Mouse (Mus musculus) 3134 (cell line): ENCODE measurements around the gene Fam83f.

Source experiments
- DNase-seq: peaks from one replicate; pipeline ENCODE4 v3.0.0-alpha.2; 2011; ENCODE audit warnings: low spot score; ENCODE audit not compliant: insufficient read length; ENCODE audit errors: extremely low read depth

Gene Fam83f

DNA sequence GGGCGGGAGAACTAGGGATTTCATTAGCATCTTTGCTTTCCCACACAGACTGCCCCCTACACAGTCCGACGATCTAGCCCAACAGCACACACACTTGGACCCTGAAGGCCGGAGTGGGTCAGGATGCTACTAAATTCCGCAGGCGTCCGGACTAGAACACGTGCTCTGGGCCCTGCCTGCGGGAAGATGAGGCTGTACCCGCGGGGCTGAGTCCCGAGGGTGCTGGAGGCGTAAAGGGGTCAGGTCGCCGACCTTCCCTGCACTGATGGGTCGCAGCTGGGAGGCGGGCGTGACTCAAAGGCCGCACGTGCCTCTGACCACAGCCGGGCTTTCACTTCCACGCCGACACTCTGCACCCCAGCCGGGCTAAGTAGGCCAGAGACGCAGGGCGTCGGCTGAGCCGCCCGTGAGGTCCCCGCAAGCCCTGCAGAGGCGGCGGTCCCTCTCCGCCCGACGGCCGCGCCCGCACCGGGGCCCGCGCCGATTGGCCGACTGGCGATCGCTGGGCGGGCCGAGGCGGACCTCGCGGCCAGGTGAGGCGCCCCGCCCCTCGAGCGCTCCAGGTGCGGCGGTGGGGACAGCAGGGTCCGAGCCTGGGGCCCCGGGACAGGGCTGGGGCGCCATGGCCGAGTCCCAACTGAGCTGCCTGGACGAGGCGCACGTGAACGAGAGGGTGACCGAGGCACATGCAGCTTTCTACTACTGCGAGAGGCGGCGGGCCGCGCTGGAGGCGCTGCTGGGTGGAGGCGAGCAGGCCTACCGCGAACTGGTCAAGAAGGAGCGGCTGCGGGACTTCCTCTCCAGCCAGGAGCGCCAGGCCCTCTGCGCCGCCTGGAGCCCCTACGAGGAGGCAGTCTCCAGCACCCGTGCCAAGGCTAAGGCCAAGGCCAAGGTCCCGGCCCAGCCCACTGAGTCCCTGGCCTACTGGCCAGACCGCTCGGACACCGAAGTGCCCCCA lies at the start of gene Fam83f:
Gene Fam83f, plus strand, starts transcription at position 553 of the 958 bp plus-strand sequence.
- no peak for DNase-seq

DNA sequence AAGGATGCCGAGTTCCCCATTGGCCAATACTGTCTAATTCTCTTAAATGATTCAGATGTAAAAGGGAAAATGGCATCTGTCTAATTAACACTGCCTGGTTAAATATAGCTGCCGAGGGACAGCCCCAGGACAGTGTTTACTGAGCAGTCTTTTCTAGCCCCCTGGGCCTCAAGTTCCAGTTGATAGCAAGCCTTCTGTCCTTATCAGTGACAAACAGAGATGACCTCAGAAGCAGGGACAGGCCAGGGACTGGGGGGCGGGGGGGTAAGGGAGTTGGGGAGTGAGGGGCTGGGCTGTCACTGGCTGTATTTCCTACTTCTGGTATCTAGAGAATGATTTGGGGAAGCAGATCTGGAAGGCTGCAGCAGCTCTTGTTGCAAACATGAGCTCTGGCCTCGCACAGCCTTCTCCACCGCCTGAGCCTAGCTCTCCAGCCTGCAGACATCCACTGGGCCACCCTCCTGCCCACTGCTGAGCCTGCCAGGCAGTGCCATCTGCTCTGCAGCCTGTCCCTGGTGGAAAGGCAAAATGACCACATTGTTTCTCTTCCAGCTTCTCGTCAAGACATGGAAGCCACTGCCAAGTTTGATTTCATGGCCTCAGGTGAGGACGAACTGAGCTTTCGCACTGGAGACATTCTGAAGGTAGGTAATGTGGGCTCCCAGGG lies 48.3 kb upstream of the Fam83f start:
- no peak for DNase-seq

DNA sequence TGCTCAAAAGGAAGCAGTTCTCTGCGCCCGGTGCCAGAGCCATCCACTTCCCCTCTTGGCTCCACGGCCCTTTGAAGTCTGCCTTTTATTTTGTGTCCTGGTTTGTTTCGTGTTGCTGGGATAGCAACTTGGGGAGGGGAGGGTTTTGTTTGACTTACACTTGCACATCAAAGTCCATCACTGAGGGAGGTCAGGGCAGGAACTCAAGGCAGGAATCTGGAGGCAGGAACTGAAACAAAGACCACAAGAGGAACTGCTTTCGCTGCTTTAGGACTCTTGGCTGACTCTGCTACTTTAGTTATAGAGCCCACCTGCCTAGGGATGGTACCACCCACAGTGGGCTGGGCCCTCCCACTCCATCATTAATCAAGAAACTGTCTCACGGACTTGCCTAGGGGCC lies 45.2 kb upstream of the Fam83f start:
- no peak for DNase-seq

GRCm38 (mm10) chr15:80630147-80630546 lies 41.5 kb upstream of the Fam83f start:
- no peak for DNase-seq

GRCm38 (mm10) chr15:80630711-80631110 lies 40.9 kb upstream of the Fam83f start:
- no peak for DNase-seq

- DNase-seq: no peak
These were observed 40.3 kb upstream of the Fam83f start for GRCm38 (mm10) chr15:80631311-80631710.

- DNase-seq: no peak
These were observed 39.3 kb upstream of the Fam83f start for GRCm38 (mm10) chr15:80632280-80632893.

DNA sequence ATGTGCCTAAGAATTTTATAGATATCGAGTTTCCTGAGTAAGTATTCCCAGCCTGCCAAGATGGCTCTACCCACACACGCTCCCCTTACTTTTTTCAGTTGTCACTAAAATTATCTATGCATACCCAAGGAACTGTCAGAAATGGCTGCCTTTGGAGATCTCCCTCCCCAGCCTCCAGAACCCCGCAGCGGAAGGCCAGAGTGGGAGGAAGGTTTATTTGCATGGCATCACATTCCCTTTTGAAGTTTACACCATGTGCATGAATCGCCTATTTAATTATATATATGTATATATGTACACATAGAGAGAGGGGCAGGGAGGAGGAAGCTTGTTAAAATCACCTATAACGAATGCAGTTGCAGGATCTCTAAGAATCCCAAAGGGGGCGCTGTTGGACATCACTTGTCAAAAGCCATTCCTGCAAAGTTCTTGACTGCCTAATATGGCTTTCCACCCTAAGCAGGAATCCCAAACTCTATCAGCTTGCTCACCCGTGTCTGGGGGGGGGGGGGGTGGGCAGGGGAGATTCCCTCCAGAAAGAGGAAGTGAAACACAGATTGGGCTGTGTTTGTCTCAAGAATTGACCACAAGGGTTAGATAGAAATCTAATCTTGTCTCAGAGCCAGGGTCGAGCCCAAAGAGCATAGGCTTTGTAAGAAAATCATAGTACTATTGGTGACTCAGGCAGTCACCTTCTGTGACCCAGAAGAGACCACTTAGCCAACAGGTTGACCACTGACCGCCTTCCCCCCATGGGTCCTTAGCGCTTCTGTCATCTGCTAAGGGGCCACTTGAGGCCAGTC lies 37.1 kb upstream of the Fam83f start:
- DNase-seq: peak; percentile 19

DNA sequence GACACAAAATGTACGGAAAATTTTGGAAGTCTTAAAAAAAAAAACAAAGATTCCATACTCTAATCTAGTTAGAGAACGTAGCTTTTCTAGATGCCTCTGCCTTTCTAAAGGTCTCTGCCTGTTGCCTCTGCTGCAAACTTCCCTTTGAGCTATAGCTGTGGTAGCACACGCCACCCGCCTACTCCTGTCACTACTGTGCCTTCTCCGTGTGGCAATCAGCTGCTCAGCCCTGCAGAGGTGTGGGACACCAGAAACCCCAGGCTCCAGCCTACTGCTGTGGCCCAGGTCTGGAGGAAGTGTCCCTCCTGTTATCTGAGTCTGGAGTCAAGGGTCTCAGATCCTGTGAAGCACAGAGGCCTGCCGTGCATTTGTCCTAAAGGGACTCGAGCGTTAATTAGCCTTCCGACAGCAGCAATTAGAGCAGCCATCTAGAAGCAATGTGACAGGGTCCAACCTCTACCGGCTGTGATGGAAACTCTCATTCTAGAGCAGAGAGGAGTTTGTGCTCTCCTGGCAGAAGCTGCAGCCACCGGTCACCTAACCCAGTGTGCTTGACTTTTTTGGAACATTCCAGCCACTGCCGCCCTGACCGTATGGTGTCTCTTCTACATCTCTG lies 34.8 kb upstream of the Fam83f start:
- DNase-seq: no peak

DNA sequence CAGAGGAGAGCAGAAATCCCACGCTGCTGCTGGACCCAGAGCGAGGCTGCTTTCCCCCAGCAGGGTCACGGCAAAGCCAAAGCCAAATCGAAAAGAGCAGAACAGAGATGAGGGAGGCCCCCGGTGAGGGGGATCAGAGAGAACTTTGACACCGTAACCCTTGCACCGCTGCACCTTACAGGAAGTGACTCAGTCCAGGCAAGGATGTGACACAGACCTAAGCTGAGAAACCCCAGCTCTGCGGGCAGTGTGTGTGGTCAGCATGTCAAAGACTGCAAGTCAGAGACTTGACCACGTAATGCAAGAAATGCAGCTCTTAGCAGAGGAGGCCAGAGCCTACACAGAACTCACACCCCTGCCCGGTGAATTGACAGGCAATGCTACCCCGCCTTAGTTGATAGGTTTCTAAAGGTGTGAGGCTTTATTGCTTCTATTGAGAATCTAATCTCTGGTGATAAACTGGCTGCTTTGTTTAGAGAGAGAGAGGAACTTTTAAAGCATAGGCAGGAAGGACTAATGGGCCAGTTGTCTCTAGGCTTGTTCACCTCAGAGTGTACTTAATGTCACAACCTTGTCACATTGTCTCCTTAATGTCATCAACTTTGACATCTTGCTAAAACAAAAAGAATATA lies 32.5 kb upstream of the Fam83f start:
- DNase-seq: peak; percentile 78

DNA sequence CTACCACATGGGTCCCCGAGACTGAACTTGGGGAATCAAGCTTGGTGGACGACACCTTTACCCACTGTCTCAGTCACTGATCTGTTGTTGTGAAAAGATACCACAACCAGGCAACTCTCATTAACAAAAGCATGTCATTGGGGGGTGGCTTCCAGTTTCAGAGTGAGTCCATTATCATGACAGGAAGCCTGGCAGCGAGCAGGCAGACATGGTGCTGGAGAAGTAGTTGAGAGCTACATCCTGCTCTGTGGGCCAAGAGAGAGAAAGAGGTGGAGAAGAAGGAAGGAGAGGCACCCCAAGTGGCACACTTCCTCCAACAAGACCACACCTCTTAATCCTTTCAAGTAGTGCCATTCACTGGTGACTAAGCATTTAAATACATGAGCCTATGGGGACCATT lies 31.8 kb upstream of the Fam83f start:
- DNase-seq: no peak

- no peak for DNase-seq
These were observed 29.8 kb upstream of the Fam83f start for GRCm38 (mm10) chr15:80641702-80642435.

DNA sequence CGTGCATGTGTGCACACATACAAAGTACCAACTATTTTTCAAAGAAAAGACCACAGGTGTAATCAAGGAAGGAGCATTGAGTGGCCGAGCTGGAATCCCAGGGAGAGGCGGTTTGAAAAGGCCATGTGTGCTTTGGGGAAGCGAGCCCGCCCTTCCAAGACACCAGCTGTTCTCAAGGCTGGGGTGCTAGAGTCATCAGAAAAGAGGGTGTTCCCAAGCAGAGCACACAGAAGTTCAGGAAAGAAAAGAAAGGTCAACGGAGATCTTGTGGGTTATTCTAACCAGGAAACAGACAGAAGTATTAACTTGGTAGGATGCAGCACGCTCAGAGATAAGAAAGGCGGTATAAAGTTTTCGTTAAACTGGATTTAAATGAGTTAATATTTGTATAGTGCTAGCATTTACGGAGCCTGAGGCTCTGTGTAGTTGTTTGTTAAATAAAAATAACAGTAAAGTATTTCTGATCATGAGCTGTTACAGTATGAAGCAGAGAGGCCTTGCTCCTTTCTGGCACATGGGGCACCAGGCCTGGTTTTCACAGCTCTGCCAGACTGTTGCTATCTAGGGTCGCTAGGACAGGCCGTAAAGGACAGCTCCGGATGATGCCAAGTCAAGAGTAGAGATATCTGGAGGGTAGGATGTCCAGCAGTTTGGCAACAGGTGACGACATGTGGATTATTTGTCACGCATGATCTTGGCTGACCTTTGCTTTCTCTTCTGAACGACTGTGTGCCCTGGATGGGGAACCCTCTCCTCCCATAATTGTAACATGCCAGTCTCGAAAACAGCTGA lies 26.4 kb upstream of the Fam83f start:
- no peak for DNase-seq

GRCm38 (mm10) chr15:80648977-80649606 lies 22.6 kb upstream of the Fam83f start:
- DNase-seq: peak; percentile 64

DNA sequence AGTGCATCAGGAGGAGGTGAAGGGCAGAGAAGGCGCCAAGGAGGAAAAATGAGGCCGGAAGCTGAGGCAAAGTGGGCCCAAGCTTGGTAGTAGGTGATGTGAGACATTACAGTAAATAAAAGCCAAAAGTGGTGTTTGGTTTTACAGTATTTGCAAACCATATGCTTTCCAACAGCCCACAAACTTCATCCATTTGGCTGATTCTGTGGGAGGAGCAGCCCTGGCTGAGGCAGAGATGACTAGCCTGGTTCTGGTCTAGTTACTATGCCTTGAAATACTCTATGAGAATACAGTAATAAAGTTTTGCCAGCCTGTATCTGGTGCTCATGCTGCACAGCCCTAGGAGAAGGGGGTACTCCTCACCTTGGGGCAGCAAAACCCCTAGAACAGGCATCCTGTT lies 21.2 kb upstream of the Fam83f start:
- no peak for DNase-seq

GRCm38 (mm10) chr15:80653865-80654264 lies 17.8 kb upstream of the Fam83f start:
- peak; percentile 54 for DNase-seq

- no peak for DNase-seq
These were observed 12.7 kb upstream of the Fam83f start for GRCm38 (mm10) chr15:80658815-80659471.
